Mouse (Mus musculus) embryo, embryonic 9.5 days (tissue): ENCODE measurements around the gene Tmcc1.

Experiments used
- DNase-seq: peaks from one replicate; pipeline ENCODE4 v3.0.0-alpha.2; 2017; ENCODE audit errors: extremely low spot score

The Tmcc1 gene

DNA sequence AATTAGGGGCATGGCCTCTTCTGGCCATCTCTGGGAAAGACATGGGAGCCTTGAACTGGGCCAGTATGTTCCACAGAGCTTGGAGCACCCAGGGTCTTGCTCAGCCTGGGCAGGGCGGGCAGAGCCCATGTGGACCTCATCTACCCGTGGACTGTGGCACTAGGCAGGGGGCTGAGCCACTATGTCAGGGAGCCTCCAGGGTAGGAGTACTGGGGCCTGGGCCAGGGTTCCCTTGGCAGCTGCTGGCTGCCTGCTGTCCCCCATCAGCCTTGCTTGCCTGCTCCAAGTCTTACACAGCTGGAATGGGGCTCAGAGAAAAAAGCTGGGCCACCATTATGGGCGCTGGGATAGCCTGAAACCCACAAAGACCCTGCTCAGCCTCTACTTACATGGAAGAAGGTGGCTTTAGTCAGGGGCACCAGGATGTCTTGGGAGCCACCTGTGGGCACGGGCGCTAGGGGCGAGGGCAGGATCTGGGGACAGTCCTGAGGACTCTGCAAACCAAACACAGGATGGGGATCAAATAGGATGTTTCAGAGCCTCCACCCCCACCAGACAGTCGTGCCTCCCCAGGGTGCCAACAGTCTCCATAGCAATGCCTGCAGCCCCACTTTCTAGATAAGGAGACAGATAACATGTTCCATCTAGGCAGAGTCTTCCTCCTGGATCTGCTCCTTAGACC is 221.1 kb downstream of the Tmcc1 start:
- no peak for DNase-seq

DNA sequence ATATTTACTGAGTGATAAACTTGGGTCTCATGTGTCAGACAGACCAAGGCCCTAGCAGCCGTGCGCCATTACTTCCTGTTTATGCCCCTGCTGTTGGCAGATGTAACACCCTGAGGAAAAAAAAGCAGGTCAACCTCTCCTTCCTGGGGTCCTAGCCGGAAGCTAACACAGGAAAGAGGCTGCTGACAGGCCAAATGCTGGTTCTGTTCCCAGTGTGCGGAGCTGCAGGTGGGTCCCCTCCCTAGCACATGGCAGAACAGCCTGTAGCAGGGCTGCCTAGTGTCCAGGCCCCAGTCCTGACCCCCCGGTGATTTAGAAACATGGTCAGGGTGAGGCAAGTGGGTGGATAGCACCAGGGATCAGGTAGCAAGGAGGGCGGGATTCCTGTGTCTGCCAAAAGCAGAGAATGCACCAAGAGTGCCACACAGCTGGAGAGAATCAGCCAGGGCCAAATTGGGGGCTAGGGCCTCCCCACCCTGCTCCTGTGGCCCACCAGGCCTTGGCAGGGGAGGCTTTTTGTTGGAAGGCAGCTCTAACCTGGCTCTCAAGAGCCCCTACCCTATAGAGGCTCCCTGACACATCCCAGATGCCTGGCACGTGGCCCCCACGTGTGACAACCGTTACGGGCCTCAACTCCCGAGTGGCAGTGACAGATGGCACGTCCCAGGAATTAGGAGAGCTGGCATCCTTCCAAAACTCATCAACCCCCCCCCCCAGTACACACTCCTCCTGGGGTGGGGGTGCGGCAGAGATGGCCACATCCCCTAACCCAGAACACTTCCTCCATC is 221.8 kb downstream of the Tmcc1 start:
- DNase-seq, result no peak

DNA sequence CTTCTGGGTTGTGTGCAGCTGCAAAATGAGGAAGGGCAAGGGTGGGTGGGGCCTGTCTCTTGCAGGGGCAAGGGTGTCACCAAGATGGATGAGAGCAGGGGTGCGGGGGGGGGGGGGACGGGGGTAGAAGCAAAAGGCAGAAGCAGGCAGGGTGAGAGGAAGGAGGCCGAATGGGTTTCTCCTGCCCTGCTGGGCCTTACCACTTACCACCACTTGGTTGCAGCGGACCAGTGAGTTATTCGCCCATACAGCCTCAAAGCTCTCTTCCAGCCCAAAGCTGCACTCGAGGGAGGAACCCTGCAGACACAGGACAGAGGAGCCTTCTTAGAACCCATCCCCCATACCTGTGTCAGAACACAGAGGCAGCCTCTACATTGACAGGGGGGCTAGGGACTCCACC is 223.3 kb downstream of the Tmcc1 start:
- no peak for DNase-seq

DNA sequence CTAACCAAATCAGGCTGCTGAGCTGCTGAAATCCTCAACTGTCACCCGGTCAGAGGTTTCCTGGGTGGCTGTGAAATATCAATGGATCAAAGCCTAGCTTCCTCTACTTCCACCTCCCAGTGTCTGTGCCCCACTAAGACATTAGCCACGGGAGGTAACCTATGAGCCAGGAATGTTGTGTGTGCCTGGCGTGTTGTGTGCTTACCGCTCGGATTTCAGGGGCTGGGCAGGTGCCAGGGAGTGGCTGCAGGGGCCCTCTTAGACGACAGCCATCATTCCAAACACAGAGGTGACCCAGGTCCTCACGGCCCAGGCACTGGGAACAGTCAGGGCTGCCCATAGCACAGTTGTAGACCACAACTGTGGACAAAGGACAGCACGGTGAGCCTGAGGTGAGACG is 224.2 kb downstream of the Tmcc1 start:
- no peak for DNase-seq

DNA sequence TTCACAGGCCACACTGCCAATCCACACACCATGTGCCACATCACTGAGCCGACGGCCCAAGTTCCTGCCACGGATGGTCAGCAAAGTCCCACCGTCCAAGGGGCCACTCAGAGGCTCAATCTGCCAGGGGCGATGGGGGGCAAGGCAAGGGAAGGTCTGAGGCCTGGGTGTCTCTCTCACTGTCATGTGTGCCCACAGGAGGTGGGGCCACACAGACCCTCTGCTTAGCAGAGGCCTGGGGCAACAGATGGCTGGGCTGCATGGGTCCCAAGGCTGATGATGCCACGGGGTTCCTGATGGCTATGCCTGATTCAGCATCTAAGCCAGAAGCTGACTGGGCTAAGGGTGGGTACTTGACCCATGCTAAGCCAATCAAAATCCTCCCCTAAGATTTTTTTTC is 224.6 kb downstream of the Tmcc1 start:
- DNase-seq, result no peak
